14 mouse cellular contexts compared by ENCODE assay signal in genomic region chr17:6893332-6893731, GRCm38 (mm10).
"Had no signal": no experiment of that assay in that cellular context is flagged by ENCODE, and none has a peak within 500 bp of the region (broad histone marks: within the 10 kb centered on the region; RNA-seq: fewer than 3 reads in every experiment).

No protein-coding gene starts in this region.

- H3K36me3 ChIP-seq: limb, embryonic 12.5 days; midbrain, embryonic 15.5 days; neural tube, embryonic 12.5 days had no signal

- H3K4me1 ChIP-seq: limb, embryonic 12.5 days; midbrain, embryonic 15.5 days; neural tube, embryonic 12.5 days had no signal

- DNase-seq: kidney, adult 8-10 months; kidney, postnatal 25 days; layer of hippocampus, adult 9-11 months; layer of hippocampus, postnatal 36 days; liver; lung, adult 2 months; lung, postnatal 36 days; thymus, adult 2 months; thymus, postnatal 25 days had no signal

- H3K4me3 ChIP-seq: limb, embryonic 12.5 days; midbrain, embryonic 15.5 days; neural tube, embryonic 12.5 days had no signal

- H3K27ac ChIP-seq: limb, embryonic 12.5 days; liver, embryonic 14.5 days; midbrain, embryonic 15.5 days; neural tube, embryonic 12.5 days; stomach, postnatal 0 days had no signal

- H3K27me3 ChIP-seq: limb, embryonic 12.5 days; midbrain, embryonic 15.5 days; neural tube, embryonic 12.5 days had no signal
